Mouse (Mus musculus): Measurements from ENCODE around the gene Prn. TPM values are rescaled to one million over a fixed set of nuclear protein-coding genes. Genes with fewer than 3 reads are reported as not detected.

The Prn gene
- polyA plus RNA-seq, 1 experiment: not detected

DNA sequence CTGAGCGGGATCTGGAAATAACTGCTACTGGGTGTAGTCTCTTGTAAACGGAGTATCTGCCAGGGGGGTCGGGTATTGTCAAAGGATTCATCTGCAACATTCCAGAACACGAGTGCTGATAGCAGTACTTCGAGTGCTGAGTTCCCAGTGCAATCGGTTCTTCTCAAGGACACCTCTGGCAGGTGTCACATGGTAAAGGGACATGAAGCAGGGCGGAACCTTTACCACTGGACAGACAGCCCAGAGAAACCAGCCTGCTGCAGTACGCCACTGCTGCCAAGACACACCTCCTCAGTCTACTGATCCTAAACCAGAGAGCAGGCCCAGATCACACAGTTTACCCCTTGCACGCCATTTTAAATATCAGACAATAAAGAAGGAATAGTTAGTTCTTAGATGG is 45.1 kb downstream of the Prn start:
- peak overlapping the region; percentile 80 for H3K4me3 ChIP-seq (replicated peaks)
- H3K9me3 ChIP-seq: no peaks in the 10 kb centered on the region
- H3K36me3 ChIP-seq (replicated peaks; ENCODE audit: low read length): no peaks in the 10 kb centered on the region
- TF ChIP-seq GATA1 (IDR thresholded peaks at IDR 0.05; ENCODE audit: borderline replicate concordance, low read length): no peak
- TF ChIP-seq FLI1 (IDR thresholded peaks at IDR 0.05; ENCODE audit: low read length): no peak
- H3K27me3 ChIP-seq (replicated peaks): peaks cover 65% of the 10 kb centered on the region
- peaks cover 27% of the 10 kb centered on the region for H3K4me1 ChIP-seq

DNA sequence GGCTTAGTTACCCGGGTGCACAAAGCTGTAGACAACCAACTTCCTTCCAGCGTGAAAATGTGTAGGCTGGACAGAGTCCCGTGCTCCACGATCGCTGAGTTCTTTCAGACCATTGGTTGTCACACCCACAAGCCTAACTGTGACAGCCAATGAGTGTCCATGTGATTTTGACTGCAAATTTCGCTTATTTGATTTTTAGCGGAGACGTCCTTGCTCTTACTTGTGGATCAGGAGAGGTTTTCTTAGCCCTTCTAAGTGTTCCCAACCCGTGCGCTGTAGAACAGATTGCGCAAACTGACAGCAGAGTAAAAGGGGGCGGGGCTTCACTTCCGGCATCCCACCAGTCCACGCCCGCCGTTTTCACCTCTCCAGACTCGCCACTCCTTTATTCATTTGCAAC is 45.5 kb downstream of the Prn start:
- TF ChIP-seq GATA1 (IDR thresholded peaks at IDR 0.05; ENCODE audit: borderline replicate concordance, low read length) (no peak), FLI1 (IDR thresholded peaks at IDR 0.05; ENCODE audit: low read length) (no peak)
- H3K9me3 ChIP-seq: no peaks in the 10 kb centered on the region
- peaks cover 23% of the 10 kb centered on the region for H3K4me1 ChIP-seq
- H3K36me3 ChIP-seq (replicated peaks; ENCODE audit: low read length): no peaks in the 10 kb centered on the region
- peak overlapping the region; percentile 80 for H3K4me3 ChIP-seq (replicated peaks)
- peaks cover 63% of the 10 kb centered on the region for H3K27me3 ChIP-seq (replicated peaks)

DNA sequence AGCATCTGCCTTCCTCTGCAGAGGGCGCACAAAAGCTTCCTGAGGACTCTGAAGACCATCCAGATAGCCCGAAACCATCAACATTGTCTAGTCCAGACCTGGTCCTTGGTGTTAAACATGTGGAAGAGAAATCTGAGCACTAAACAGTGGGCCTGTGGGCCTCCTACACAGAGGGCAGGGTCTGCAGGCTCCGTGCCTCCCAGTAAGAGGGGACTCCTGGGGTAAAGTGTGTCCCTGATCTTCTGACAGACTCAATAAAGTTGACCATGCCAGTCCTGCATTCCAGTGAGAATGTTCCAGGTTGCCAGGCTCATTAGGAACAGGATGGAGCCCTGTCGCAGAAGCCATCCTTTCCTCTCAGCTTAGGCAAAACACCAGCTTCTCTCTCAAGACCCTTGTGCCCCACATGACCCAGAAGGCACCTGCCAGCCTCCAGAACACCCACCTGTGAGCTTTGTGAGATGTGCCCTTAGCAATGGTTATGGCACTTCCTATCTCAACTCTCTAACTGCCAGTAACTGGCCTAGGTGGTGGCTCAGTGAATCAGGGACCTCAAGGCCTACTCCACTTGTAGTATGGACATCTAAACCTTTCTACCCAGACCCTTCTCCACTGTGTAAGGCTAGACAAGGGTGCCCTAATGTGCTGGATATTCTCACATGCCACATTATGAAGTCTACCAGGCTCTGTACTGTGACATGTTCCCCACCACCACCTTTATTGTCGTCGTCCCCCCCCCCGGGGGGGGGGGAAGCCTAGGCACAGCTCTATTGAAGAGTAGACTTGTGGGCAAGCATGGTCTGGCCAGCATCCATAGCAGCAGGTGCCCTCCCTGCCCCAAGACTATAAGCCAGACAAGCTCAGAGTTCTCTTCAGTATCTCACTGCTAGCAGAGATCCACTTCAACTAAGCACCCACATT is 46.8 kb downstream of the Prn start:
- no peak for TF ChIP-seq FLI1 (IDR thresholded peaks at IDR 0.05; ENCODE audit: low read length)
- TF ChIP-seq GATA1 (IDR thresholded peaks at IDR 0.05; ENCODE audit: borderline replicate concordance, low read length): no peak
- no peaks in the 10 kb centered on the region for H3K36me3 ChIP-seq (replicated peaks; ENCODE audit: low read length)
- peaks cover 17% of the 10 kb centered on the region for H3K4me1 ChIP-seq
- H3K9me3 ChIP-seq: peaks cover under 1% of the 10 kb centered on the region; the same call in 1 of the 2 replicates
- no peak overlapping the region for H3K4me3 ChIP-seq (replicated peaks)
- peaks cover 57% of the 10 kb centered on the region for H3K27me3 ChIP-seq (replicated peaks)

GRCm38 (mm10) chr2:131957731-131958222 is 48.0 kb downstream of the Prn start:
- Histone ChIP-seq H3K4me3 (replicated peaks) (no peak overlapping the region), H3K4me1 (peaks cover 17% of the 10 kb centered on the region), H3K27me3 (replicated peaks) (peaks cover 50% of the 10 kb centered on the region), H3K9me3 (peaks cover 8% of the 10 kb centered on the region), H3K36me3 (replicated peaks; ENCODE audit: low read length) (no peaks in the 10 kb centered on the region)
- TF ChIP-seq GATA1 (IDR thresholded peaks at IDR 0.05; ENCODE audit: borderline replicate concordance, low read length) (no peak), FLI1 (IDR thresholded peaks at IDR 0.05; ENCODE audit: low read length) (no peak)

DNA sequence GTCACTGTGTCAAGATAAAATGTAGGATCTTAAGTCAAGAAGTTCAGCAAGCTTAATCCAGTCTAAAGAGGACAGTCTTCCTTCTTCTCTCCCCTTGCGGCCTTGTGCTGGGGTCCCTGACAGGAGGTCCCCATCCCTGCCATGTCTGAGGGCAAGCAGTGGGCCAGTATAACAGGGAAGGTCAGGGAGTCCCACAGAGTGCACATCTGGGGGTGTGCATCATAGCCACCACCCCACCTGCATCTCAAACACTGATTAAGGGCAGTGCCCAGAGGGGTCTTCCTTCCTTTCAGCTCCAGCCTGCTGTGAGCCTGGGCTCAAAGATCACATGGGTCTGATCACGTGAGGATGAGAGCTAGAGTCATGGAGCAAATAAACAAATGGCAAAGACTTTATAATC is 51.9 kb downstream of the Prn start:
- Histone ChIP-seq H3K9me3 (peaks cover 8% of the 10 kb centered on the region), H3K4me3 (replicated peaks) (no peak overlapping the region), H3K36me3 (replicated peaks; ENCODE audit: low read length) (no peaks in the 10 kb centered on the region), H3K27me3 (replicated peaks) (peaks cover 17% of the 10 kb centered on the region), H3K4me1 (no peaks in the 10 kb centered on the region)
- TF ChIP-seq GATA1 (IDR thresholded peaks at IDR 0.05; ENCODE audit: borderline replicate concordance, low read length) (no peak), FLI1 (IDR thresholded peaks at IDR 0.05; ENCODE audit: low read length) (no peak)

- Histone ChIP-seq H3K36me3 (replicated peaks; ENCODE audit: low read length) (no peaks in the 10 kb centered on the region), H3K9me3 (no peaks in the 10 kb centered on the region), H3K27me3 (replicated peaks) (peaks cover 13% of the 10 kb centered on the region), H3K4me3 (replicated peaks) (no peak overlapping the region), H3K4me1 (no peaks in the 10 kb centered on the region)
- no peak for TF ChIP-seq FLI1 (IDR thresholded peaks at IDR 0.05; ENCODE audit: low read length)
- no peak for TF ChIP-seq GATA1 (IDR thresholded peaks at IDR 0.05; ENCODE audit: borderline replicate concordance, low read length)
Observed at GRCm38 (mm10) chr2:131970597-131970996, 60.8 kb downstream of the Prn start.

DNA sequence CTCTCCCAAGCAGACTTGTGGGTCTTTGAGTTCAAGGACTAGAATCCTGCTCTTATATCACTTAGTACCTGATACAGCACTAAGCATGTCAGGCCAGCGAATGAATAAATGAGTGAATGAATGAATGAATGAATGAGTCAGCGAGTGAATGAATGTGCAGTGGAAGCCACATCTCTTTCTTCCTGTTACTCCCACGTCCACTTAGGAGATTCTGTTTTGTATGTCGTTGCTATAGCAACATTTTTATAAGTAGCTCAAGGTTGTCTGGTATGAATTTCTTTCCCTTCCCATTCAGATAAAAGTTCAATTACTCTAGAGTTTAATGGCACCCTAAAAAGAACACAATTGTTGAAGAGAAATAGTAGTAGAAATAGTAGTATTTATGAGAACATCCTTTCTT is 61.3 kb downstream of the Prn start:
- H3K4me3 ChIP-seq (replicated peaks): no peak overlapping the region
- no peaks in the 10 kb centered on the region for H3K9me3 ChIP-seq
- TF ChIP-seq FLI1 (IDR thresholded peaks at IDR 0.05; ENCODE audit: low read length) (no peak), GATA1 (IDR thresholded peaks at IDR 0.05; ENCODE audit: borderline replicate concordance, low read length) (no peak)
- no peaks in the 10 kb centered on the region for H3K4me1 ChIP-seq
- peaks cover 13% of the 10 kb centered on the region for H3K27me3 ChIP-seq (replicated peaks)
- no peaks in the 10 kb centered on the region for H3K36me3 ChIP-seq (replicated peaks; ENCODE audit: low read length)

GRCm38 (mm10) chr2:131976663-131977062 is 66.9 kb downstream of the Prn start:
- no peak overlapping the region for H3K4me3 ChIP-seq (replicated peaks)
- peaks cover 5% of the 10 kb centered on the region; the same call in 1 of the 2 replicates for H3K4me1 ChIP-seq
- TF ChIP-seq FLI1 (IDR thresholded peaks at IDR 0.05; ENCODE audit: low read length) (no peak), GATA1 (IDR thresholded peaks at IDR 0.05; ENCODE audit: borderline replicate concordance, low read length) (no peak)
- peaks cover 18% of the 10 kb centered on the region for H3K9me3 ChIP-seq
- H3K27me3 ChIP-seq (replicated peaks): peaks cover 28% of the 10 kb centered on the region
- H3K36me3 ChIP-seq (replicated peaks; ENCODE audit: low read length): no peaks in the 10 kb centered on the region

DNA sequence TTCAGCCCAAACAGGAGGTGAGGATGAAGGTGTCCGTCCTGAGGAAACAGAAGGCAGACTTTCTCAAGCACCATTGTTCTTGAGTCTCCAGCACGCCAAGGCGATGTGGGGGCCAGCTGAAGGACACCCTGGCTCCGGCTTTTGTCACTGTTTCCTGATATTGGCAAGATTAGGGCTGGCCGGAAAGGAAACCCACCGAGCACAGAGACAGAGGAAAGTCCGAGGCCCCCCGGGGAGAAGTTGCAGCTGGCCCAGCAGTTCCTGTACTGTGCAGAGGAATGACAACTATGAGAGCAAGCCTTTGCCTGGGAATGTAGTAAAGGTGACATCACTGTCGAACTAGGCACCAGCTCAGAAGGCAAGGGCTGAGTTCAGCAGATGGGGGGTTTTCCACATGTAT is 71.1 kb downstream of the Prn start:
- Histone ChIP-seq H3K36me3 (replicated peaks; ENCODE audit: low read length) (no peaks in the 10 kb centered on the region), H3K9me3 (peaks cover 18% of the 10 kb centered on the region), H3K4me1 (peaks cover 5% of the 10 kb centered on the region; the same call in 1 of the 2 replicates), H3K27me3 (replicated peaks) (peaks cover 35% of the 10 kb centered on the region), H3K4me3 (replicated peaks) (no peak overlapping the region)
- TF ChIP-seq GATA1 (IDR thresholded peaks at IDR 0.05; ENCODE audit: borderline replicate concordance, low read length) (no peak), FLI1 (IDR thresholded peaks at IDR 0.05; ENCODE audit: low read length) (no peak)

- Histone ChIP-seq H3K4me3 (replicated peaks) (no peak overlapping the region), H3K9me3 (peaks cover 6% of the 10 kb centered on the region), H3K27me3 (replicated peaks) (peaks cover 36% of the 10 kb centered on the region), H3K4me1 (peaks cover 5% of the 10 kb centered on the region; the same call in 1 of the 2 replicates), H3K36me3 (replicated peaks; ENCODE audit: low read length) (no peaks in the 10 kb centered on the region)
- TF ChIP-seq FLI1 (IDR thresholded peaks at IDR 0.05; ENCODE audit: low read length) (no peak), GATA1 (IDR thresholded peaks at IDR 0.05; ENCODE audit: borderline replicate concordance, low read length) (no peak)
Observed at GRCm38 (mm10) chr2:131982546-131983196, 72.9 kb downstream of the Prn start.
